Mouse (Mus musculus) common myeloid progenitor, adult 5-6 weeks (primary cell): ENCODE data around the gene 1700084M14Rik. TPM values are rescaled to one million over a fixed set of nuclear protein-coding genes. Genes with fewer than 3 reads are reported as not detected.
"Not testable (repeated sequence)": the region's sequence is repeated elsewhere in the genome, so short reads cannot be mapped to it uniquely, and the experiment has no call there.

Experiments
- ATAC-seq: replicated peaks from 2 replicates; pipeline ENCODE4 v1.8.0; 2016; ENCODE audit warnings: low read depth, mild to moderate bottlenecking, moderate TSS enrichment, inconsistent platforms; ENCODE audit not compliant: poor library complexity, severe bottlenecking
- total RNA-seq: library from RNA; stranded (forward); fragments of 200-1000, 187-1606 nt; gene quantifications from 2 replicates; pipeline ENCODE4 v1.2.3, GENCODE M21; 2017

Gene 1700084M14Rik
- not detected in 2 replicates for total RNA-seq

- ATAC-seq: not testable (repeated sequence)
These were observed at the start of gene 1700084M14Rik for GRCm38 (mm10) chrX:91575811-91576210. Gene 1700084M14Rik, minus strand, starts transcription at chrX:91575911.

Other genes with a start within 250 kb of the 1700084M14Rik start
- not detected in 2 replicates for gene Mageb2, start 244.2 kb downstream of the 1700084M14Rik start, total RNA-seq
- 0.34 TPM in 1 of 2 replicates, not detected in the other for gene Gm5072, start 183.4 kb downstream of the 1700084M14Rik start, total RNA-seq
- 0.34 TPM in 1 of 2 replicates, not detected in the other for gene Gm8914, start 95.8 kb downstream of the 1700084M14Rik start, total RNA-seq
- not detected in 2 replicates for gene Gm14781, start 56.3 kb upstream of the 1700084M14Rik start, total RNA-seq
- not detected in 2 replicates for gene Mageb5, start 207.1 kb upstream of the 1700084M14Rik start, total RNA-seq